Mouse (Mus musculus): Measurements from ENCODE around the gene Ptprr. TPM values are rescaled to one million over a fixed set of nuclear protein-coding genes. Genes with fewer than 3 reads are reported as not detected.

Ptprr gene
- 10 to 100 TPM; 26.1 to 29.0 TPM for total RNA-seq (2021)
- long read RNA-seq, transcript Ptprr-201 (14 exons, 3,619 nt), result major isoform, 15 of 23 reads
- long read RNA-seq, partial matches to known transcripts, result 6 of 23 reads
- long read RNA-seq, other reads (novel, unspliced or antisense), result 2 of 23 reads

DNA sequence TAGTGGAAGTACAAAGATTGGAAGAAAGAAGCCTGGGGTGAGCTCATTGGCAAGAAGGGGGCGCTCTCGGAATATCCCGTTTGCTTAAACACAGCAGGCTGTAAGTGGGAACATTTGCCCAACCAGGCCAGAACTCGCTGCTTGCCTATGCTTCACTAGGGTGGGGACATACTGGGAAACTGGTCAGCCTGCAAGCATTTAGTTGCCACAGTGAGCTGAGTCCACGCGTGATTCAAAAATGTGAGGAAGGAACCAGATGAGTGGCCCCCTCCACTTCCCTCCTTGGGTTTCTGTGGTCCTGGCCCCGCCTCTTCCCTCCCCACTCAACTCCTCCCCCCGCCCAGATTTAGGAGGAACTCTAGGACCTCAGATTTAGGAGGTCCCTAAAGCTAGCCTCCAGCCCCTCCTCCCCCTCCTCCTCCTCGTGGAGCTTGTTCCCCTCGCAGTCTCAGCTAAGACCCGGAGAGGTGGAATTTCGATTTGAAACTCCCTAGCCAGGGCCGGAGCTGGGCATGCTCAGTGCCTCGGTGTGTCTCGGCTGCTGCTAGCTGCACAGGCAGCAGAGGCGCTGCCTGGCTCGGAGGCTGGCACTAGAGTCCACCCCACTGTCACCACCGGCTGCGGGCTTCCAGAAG lies at the start of gene Ptprr:
TSS of gene Ptprr (plus strand) at position 369 of the 635 bp plus-strand sequence.
- DNase-seq (ENCODE audit: low spot score in 2 of 2), result peak; percentile 84 to 89

DNA sequence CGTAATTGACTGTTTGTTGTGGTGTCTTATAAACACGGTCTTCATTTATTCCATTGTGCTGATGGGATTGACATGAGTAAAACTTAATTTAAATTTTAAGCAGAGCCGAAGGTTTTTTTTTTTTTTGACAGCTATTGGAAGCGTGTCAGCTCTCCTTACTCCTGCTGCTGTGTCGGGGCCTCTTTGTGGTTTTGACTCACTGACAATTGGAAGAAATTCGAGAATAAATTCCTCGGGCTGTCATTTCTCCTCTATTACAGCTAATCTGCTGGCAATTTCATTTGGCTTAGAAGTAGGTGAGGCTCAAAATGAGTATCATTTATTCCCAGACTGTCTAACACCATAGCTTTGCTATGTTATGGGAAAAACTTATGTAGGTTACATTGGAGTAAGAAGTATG lies 41.7 kb upstream of the Ptprr start:
- DNase-seq (ENCODE audit: low spot score in 2 of 2), result no peak

- DNase-seq (ENCODE audit: low spot score in 2 of 2), result no peak
These were observed 39.0 kb upstream of the Ptprr start for GRCm38 (mm10) chr10:115978992-115979391.

- DNase-seq (ENCODE audit: low spot score in 2 of 2), result no peak
These were observed 38.0 kb upstream of the Ptprr start for GRCm38 (mm10) chr10:115980018-115980417.

DNA sequence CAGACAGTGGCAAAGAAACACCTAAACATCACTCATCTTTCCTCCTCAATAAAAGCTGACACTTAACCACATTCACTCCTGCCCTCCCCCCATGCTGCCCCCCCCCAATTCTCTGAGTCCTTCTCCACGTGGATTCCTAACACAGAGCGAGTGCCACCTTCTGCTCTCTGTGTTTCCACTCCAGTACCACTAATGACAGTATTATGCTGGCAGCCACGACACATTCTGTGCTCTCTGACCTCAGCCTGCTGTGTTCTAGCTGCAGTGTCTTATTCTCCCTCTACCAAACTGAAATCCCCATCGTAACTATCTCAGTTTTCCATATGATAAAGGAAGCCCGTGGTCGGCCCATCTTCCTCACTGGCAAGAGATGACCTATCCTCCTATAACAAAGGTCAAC lies 33.7 kb upstream of the Ptprr start:
- no peak for DNase-seq (ENCODE audit: low spot score in 2 of 2)

DNA sequence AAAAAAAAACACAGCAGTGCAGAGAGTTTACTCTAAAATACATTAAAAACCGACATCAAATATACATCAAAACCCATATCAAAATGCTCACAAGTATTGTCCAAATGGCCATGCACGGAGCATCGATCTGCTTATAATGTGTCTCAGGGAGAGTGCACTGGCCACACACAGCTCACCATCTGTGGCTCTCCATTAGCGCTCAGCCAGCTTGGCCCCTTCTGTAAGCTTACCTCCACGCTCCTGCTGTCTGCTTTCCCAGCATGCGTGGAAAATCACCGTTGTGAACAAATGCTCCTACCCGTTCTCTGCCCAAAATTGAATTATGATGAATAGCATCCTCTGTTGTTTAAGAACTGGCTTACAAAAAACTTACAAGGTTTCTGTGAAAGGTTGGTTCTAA lies 16.2 kb upstream of the Ptprr start:
- DNase-seq (ENCODE audit: low spot score in 2 of 2), result peak; percentile 14 to 22

- no peak for DNase-seq (ENCODE audit: low spot score in 2 of 2)
These were observed 11.3 kb upstream of the Ptprr start for GRCm38 (mm10) chr10:116006675-116007074.

DNA sequence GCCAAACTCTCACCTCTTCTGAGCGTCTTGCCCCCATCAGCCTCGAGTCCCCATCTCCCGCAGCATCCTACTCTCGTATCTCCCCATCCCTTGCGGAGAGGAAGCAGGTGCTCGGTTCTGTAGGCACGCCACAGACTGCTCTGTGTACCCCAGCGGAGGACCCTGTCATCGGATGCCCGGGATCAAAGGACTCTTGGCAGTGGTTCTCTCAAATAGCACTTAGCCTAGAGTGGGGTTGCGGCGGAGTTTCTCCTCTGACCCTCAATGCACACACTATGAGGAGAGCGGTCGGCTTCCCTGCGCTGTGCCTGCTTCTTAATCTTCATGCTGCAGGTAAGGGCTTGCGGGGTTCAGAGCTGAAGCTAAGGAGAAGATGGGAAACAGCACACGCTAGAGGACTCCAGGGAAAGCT lies 473 bp downstream of the Ptprr start:
- DNase-seq (ENCODE audit: low spot score in 2 of 2), result no peak

GRCm38 (mm10) chr10:116019086-116019860 lies 1.3 kb downstream of the Ptprr start:
- DNase-seq (ENCODE audit: low spot score in 2 of 2), result peak; percentile 41 to 59

DNA sequence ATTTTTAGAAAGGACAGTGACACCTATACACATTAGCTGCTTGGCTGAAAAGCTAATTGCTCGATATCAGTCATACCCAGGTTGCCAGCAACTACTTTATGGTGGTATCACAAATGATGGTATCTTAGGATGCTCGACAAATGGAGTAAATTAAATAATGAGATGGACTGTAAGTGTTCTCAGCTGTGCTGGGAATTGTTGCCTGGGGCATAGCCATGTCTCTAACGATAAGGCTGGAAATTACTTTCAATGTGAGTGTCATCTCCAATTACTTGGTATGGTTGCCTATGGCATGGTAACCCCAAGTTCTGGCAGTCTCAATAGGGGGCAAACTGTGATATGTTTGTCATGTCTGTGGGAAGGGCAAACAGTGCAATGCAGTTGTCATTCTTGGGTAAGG lies 3.1 kb downstream of the Ptprr start:
- no peak for DNase-seq (ENCODE audit: low spot score in 2 of 2)

DNA sequence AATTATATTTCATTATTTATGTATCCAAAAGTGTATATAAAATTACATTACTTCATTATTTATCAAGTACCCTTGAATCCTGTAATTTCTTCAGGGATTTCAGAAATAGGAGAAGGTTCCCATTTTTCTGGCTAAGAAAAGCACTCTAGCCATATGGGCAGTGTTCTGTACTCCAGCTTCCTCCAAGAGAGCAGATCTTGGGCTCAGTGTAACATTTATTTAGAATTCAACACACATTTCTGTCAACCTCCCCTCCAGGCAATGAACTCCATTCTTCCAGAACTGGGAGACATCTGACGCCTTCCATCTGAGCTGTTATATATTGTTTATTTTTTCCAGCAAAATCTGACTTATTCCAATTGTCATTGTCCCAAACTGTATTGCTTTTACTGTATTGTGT lies 20.1 kb downstream of the Ptprr start:
- no peak for DNase-seq (ENCODE audit: low spot score in 2 of 2)

DNA sequence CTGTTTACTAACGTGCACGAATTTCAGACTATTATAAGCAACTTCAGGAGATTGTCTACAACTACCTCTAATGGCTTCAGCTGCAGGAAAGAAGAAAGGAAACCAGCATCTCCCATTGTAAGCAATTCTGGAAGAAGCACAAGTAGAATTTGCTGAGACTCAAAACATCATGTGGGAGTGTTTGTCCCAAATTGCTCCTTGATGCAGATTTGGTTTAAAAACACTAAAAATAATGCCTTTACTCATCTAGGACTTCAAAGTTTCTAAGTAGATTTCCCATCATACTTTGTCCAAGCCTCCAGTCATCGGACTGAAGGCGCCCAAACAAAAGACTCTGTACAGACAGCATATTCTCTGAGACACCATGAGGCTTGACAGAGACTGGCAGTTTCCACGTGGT lies 57.9 kb downstream of the Ptprr start:
- no peak for DNase-seq (ENCODE audit: low spot score in 2 of 2)

DNA sequence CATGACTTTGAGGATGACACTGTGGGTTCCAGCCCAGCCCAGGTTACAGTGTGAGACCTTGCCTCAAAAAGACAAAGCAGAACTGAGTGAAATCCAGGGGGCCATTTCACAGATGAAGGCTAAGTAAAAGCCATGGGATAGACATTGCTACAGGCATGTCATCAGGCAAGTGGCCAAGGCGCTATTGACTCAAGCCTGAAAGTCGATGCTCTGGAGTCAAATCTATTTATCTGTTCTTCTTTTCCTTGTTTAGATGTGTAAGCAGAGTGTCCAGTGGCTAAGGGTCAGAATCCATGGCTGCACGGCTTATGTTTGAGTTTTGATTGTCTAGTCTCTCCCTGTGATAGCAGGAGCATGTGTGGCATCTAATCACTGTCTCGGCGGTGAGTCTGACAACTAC lies 60.6 kb downstream of the Ptprr start:
- DNase-seq (ENCODE audit: low spot score in 2 of 2), result no peak

DNA sequence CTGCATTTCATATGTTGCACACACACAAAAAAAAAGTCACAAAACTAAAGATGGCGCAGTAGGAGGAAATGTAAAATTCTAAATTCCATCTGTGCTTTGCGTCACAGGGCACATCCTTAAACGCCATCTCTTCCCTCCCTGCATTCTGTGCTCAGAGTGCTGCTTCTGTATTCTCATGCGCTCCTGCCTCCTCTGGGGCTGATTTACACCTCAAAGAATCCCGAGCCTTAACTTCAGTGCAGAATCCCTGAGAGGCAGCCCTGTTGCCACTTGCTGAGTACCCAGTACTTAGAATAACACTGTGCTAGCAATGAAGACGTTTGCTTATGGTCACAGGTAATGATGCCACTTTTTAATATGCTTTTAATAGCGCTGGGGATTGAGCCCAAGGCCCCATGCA lies 61.4 kb downstream of the Ptprr start:
- no peak for DNase-seq (ENCODE audit: low spot score in 2 of 2)

DNA sequence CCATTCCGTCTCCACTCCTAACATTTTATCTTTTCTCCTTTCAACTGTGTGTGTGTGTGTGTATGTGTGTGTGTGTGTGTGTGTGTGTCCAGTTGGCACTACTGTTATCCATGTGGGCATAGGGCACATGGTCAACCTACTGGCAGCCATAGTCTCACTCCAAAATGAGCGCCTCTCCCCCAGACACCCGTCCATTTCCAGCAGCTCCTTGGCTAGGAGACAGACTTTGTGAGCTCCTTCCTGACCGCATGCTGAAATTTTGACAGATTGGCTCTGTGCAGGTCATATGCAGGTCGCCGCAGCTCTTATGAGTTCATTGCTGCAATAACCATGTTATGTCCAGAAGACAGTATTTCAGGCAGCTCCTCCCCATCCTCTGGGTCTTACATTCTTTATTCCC lies 62.8 kb downstream of the Ptprr start:
- no peak for DNase-seq (ENCODE audit: low spot score in 2 of 2)

DNA sequence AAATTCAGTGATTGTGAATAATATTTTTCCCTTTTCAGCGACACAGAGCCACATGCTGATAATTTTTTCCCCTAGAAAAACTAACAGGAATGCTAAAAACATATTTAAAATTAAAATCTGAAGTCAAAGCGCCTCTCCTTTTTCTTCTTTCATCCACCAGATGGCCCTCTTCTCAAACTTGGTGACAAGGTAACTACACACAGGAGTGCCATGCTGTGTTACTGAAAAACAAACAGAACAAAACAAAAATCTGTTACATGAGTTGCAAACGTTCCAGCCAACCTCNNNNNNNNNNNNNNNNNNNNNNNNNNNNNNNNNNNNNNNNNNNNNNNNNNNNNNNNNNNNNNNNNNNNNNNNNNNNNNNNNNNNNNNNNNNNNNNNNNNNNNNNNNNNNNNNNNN lies 66.0 kb downstream of the Ptprr start:
- DNase-seq (ENCODE audit: low spot score in 2 of 2), result peak in 1 of 2 experiments; percentile 19

DNA sequence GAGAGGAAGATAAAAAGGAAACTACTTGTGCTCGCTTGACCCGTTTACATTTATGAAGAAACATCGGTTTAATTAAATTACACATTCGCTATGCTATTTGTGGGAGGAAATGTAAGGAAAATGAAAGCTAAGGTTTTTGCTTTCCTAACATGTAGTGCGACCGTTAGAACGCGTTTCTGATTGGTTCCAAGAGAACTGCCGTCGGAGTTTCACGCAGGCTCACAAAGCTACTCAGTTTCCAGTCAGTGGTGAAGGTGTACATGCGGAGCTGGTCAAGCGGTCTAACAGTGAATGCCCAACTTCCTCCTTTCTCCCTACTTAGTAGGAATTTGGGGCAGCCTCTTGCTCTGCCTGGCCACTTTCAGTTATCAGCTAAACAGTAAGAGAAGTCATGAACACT lies 78.5 kb downstream of the Ptprr start:
- DNase-seq (ENCODE audit: low spot score in 2 of 2), result no peak

DNA sequence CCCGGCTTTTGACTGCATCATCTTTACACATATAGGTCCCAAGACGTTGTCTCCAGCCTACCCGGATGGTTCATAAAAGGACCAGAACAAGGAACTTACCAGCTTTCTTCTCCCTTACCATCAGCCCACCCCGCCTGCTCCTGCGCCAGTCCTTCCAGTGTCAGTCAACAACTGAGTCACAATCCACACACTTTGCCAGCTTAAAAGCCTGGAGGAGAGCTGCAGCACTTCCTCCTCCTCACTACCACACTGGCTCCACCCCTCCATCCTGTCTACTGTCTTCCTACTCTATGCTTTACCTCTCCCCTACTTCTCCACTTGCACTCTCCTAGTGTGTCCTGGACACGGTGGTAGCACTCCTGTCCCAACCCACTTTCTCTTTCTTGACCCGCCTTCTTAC lies 80.5 kb downstream of the Ptprr start:
- DNase-seq (ENCODE audit: low spot score in 2 of 2), result no peak

- peak; percentile 14 to 30 for DNase-seq (ENCODE audit: low spot score in 2 of 2)
These were observed 90.2 kb downstream of the Ptprr start for GRCm38 (mm10) chr10:116108176-116108575.

DNA sequence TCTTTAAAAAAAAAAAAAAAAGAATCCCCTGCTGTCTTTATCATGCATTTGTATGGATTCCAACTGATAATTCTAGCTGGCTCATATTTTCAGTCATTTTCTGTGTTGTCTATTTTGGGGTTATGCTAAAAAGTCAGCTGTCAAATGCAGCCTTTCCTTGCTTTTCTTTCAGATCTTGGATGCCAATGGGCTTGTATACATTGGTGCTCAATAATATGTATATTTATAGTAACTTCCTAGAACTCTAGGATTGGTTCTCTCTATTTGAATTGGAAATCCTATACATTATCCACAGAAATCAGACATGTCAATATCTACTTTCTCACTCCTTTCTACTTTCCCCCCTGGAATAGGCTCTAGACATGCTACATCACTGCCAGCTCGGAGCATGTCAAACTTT lies 90.7 kb downstream of the Ptprr start:
- DNase-seq (ENCODE audit: low spot score in 2 of 2), result no peak

GRCm38 (mm10) chr10:116112868-116113267 lies 94.9 kb downstream of the Ptprr start:
- DNase-seq (ENCODE audit: low spot score in 2 of 2), result no peak

GRCm38 (mm10) chr10:116113867-116114474 lies 96.0 kb downstream of the Ptprr start, which contains the start of gene 4933416C03Rik:
4933416C03Rik (minus strand) TSS chr10:116113917.
- DNase-seq (ENCODE audit: low spot score in 2 of 2), result no peak

Data from layer of hippocampus, postnatal 10 days (tissue).